Mouse (Mus musculus) adrenal gland, postnatal 25 days (tissue): ENCODE results near the gene Olfr129. TPM values are rescaled to one million over a fixed set of nuclear protein-coding genes. Genes with fewer than 3 reads are reported as not detected.

ENCODE experiments used
- DNase-seq: peaks from one replicate; pipeline ENCODE4 v3.0.0; 2021; ENCODE audit warnings: mixed read lengths
- long read RNA-seq: library from polyadenylated mRNA; stranded (forward); transcript quantifications from one replicate; pipeline ENCODE4 v2.0.0, GENCODE M21; 2021
- total RNA-seq: library from RNA; stranded (reverse); gene quantifications from 2 replicates; pipeline ENCODE4 v1.2.3, GENCODE M21; 2021

The Olfr129 gene
- total RNA-seq = not detected in 2 replicates
- long read RNA-seq = 0 reads

DNA sequence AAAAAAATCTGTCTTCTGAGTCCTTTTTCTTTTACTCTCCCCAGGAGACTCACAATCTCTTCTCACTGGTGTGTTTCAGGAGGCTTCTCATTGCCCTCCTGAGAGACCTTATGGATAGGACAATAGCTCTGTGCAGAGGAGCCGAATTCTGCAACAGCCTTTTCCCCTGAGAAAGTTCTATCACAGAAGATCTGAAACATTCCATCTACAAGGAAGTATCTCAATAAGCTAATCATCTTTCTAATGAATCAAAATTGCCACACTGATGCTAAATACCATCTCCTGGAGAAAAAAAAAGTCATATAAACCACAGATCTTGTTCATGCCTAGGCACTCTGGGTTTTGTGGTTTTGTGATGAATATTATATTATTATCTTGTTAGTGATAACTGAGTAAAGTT, at the start of gene Olfr129:
Olfr129 (minus strand) TSS at position 101 of the 400 bp plus-strand sequence.
- DNase-seq = no peak

DNA sequence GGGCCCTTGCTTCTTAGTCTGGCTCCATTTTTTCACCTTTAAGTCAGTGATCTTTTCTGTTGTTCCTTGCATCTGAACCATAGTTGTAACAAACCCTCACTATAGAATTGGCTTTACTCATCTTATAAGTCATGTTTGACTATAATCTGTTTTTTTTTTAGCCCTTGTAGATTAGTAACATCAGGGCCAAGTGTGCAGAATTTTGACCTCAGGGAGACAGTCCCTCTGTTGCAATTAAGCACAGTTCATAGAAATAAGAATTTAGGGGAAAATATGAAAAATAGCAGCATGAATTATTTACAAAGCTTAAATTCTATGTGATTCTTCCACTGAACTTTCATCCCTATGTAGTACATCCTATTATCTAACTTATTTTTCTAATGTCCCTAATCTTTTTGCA, 28.7 kb upstream of the Olfr129 start, which contains the start of gene Olfr131:
Olfr131 (minus strand) TSS at position 101 of the 400 bp plus-strand sequence.
- DNase-seq = no peak

DNA sequence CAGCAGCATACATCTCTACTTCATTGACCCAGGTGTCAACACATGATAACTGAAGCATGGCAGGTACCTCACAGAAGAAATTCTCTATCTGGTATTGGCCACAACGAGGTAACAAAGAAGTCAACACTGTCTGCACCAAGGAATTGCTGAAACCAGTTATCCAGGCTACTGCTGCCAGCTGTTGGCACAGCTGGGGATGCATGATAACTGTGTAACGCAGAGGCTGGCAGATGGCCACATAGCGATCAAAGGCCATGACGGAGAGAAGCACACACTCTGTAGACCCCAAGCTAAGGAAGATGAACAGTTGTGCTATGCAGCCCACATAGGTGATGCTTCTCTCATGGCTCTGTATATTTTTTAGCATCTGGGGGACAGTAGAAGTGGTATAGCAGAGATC, 22.5 kb upstream of the Olfr129 start:
- DNase-seq = no peak

DNA sequence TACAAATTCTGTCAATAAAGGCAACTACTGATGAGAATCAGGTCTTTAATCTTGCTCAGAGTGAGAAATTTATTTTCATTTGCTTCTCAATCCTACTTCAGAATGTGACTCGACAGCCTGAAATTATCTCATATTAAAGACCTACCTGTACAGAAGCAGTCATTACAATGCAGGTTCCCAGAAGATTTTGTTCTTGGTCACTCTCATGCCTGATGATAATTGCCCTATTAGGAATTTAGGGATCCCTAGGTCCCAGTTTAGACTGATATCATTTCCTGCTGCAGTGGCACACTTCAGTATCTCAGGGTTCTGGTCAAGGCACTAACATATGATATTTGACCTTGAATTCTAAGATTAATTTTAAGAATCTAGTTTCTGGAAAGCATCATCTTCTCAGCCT, 3.7 kb upstream of the Olfr129 start, which contains the start of gene Olfr130:
Olfr130 (plus strand) TSS at position 301 of the 400 bp plus-strand sequence.
- no peak for DNase-seq

DNA sequence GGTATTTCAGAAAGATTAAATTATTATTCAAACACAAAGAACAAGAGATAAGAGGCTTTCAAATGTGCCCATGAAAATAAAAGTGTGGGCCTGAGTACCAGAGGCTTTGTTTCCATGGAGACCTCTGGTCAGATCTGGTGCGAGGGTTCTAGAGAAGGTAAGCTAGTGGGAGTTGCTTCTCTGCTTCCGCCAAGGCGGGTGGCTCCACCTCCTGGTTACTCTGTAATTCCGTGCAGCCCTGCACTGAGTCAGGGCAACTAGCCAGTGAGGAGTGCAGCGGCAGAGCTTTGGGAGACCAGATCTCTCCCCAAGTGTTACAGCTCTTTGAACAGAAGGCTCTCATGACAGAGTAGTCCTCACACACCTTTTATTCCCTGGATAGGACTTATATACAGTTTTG, 33.6 kb downstream of the Olfr129 start:
- no peak for DNase-seq

DNA sequence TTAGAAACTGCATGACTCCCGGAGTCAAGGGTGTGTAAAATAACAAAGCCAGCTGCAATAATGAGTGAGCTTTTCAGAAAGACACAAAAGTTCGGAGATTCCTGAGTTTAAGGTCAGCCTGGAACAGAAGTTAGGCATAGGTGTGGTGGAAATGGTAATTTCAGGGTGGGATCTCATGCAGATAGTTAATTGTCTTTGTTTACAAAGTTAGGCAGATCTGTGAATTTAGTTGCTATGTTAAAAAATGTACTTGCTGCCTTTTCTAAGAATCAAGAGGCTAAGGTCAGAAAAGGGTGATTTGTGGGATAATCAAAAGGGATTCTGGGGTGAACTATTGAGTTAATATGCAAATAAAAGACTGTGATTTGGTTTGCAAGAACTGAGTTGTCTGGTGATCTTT, 43.5 kb downstream of the Olfr129 start:
- DNase-seq = no peak

DNA sequence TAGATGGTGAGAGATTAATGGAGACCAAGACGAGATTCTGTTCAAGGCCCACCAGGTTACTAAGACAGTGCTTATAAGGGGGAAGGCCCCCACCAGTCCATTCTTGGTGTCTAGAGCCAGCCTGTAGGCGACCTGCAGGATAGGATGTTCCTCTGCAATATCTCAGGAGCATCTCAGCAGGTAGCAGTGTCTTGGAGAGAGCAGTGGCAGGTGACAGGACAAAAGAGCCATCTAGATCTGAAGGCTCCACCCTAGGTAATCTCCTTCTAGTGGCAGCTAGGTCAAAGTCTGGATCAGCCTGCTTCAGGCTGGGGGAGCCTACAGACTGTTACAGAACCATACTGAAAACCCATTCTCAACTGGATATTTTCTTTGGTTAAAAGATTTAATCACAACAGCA, 54.9 kb downstream of the Olfr129 start:
- DNase-seq = no peak

Other genes with a start within 250 kb of the Olfr129 start
- not detected in 2 replicates for gene Olfr125, start 227.1 kb downstream of the Olfr129 start, total RNA-seq
- not detected in 2 replicates for gene Olfr126, start 212.6 kb downstream of the Olfr129 start, total RNA-seq
- not detected in 2 replicates for gene Olfr127, start 159.6 kb downstream of the Olfr129 start, total RNA-seq
- not detected in 2 replicates for gene Olfr128, start 139.5 kb downstream of the Olfr129 start, total RNA-seq
- not detected in 2 replicates for gene Olfr761, start 107.0 kb downstream of the Olfr129 start, total RNA-seq
- gene Olfr130, start 3.8 kb upstream of the Olfr129 start, total RNA-seq = not detected in 2 replicates
- gene Olfr131, start 28.6 kb upstream of the Olfr129 start, total RNA-seq = not detected in 2 replicates
- gene Olfr132, start 74.4 kb upstream of the Olfr129 start, total RNA-seq = not detected in 2 replicates
- gene Olfr133, start 85.2 kb upstream of the Olfr129 start, total RNA-seq = not detected in 2 replicates
- gene Olfr134, start 111.3 kb upstream of the Olfr129 start, total RNA-seq = not detected in 2 replicates
- not detected in 2 replicates for gene Olfr135, start 144.3 kb upstream of the Olfr129 start, total RNA-seq
- gene Olfr138, start 201.0 kb upstream of the Olfr129 start, total RNA-seq = not detected in 2 replicates
- not detected in 2 replicates for gene Olfr137, start 247.5 kb upstream of the Olfr129 start, total RNA-seq